Mouse (Mus musculus): ENCODE data around the gene Chaf1b.

DNA sequence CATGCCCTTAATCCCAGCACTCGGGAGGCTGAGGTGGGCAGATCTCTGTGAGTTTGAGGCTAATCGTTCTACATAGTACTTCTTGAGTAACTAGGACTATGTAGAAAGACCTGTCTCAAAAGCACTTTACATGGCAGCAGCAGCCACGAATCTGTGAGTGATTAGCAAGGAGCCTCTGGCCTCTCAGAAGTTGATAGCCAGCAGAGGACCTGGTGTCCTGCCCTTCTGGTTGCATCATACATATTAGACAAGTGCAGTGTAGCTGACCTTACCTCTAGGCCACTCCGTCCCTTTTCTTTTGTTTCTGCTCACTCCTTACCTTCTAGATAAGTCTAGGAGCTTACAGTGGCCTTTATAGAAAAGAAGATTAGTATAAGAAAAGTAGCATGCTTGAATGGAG lies 23.7 kb upstream of the Chaf1b start:
- no peak for TF ChIP-seq CTCF (IDR thresholded peaks at IDR 0.05; ENCODE audit: extremely low read depth, insufficient read depth, low read length)
- TF ChIP-seq POLR2A (IDR thresholded peaks at IDR 0.05; ENCODE audit: extremely low read depth, insufficient read depth, low read length): no peak

Data from cortical plate, adult 2 months (tissue).